Mouse (Mus musculus) layer of hippocampus, adult 11-12 months (tissue): ENCODE measurements around the gene Wrnip1.

Experiments
- DNase-seq: peaks from one replicate; pipeline ENCODE4 v3.0.0; 2022; ENCODE audit warnings: low spot score

The Wrnip1 gene

GRCm38 (mm10) chr13:32807624-32808023, 5.8 kb downstream of the Wrnip1 start:
- no peak for DNase-seq

DNA sequence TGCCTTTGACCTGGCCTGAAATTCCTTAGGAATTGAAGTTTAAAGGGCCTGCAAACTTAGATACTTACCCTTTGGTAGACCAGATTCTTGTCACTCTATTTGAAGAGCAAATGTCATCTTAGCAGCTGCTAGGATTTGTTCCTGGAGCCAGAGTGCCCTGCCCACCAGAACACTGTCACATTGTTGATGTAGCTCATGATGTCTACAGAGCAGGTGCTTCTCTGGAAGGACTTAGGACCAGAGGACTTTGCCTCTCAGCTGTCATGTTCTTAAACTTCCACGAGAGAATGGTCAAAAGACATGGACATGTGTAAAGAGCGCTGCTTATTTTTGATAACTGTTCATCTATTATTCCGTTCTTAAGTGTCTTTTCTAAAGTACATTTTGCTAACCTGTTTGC, 17.4 kb downstream of the Wrnip1 start:
- no peak for DNase-seq

- DNase-seq = no peak
These were observed 18.1 kb downstream of the Wrnip1 start for GRCm38 (mm10) chr13:32819926-32820325.

DNA sequence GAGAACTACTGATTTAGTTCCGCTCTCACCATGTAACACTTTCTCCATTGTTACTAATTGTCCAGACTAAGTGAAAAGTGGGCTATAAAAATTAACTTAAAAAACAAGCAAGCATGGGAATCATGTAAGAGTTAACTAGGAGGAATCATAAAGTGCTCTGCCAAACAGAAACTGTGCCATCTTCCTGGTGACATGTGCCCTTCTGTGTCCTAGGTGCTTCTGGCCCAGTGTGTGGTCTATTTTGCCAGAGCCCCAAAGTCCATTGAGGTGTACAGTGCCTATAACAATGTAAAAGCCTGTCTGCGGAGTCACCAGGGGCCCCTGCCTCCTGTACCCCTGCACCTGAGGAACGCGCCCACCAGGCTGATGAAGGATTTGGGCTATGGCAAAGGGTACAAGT, 19.8 kb downstream of the Wrnip1 start:
- DNase-seq = no peak

DNA sequence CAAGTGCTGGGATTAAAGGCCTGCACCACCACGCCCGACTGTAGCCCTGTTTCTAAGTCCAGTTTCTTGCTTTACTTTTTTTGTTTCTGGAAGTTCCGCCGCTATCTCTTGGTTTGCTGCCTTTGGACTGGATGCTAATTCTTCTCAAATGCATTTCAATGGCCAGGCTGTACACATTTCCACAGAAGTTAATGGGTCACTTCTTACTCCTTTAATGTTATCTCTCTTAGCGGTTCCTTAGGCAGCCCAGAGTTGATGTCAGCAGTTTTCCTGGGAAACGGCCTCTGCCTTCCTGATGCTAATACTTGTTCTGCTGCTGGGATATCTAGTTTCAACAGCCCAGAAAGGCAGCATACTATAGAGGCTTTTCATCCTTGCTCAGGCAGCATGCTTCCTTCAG, 21.3 kb downstream of the Wrnip1 start:
- no peak for DNase-seq

DNA sequence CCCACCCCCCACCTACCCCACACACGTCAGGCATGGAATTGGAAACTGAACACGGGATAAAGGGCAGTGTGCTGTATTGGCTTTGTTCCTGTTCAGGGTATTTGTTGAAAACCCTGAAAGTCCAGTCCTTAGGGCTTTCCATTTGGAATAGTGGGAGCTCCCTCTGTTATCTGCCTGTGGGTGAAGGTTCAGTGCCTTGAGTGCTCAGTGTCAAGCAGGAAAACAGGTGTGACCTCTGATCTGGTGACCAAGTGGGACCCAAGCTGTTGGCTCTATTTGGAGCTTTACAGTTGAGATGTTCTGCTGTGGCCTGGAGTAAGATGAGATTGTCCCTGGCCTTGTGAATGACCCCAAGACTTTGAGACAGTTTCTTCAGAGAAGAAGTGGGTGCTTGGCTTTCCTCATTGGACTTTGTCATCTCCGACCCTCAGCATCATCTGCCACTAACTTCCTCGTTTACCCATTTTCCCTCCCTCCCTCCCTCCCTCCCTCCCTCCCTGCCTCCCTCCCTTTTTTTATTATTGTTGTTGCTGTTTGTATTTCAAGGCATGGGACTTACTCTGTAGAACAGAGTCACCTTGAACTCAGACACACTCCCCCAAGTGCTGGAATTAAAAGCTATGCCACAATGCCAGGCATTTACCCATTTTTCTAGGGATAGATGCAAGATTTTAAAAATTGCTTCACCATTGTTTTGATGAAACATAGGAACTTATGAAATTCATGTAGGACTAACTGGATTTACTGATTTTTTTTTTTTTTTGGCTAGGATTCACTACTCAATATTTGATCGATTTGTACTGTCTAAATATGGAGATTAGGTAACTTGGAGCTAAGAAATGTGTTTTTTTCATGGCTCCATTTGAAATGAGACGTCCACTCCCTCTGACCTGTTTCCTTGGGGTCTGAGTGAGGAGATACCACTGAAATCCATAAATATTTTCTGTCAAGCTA, 22.8 kb downstream of the Wrnip1 start:
- no peak for DNase-seq

DNA sequence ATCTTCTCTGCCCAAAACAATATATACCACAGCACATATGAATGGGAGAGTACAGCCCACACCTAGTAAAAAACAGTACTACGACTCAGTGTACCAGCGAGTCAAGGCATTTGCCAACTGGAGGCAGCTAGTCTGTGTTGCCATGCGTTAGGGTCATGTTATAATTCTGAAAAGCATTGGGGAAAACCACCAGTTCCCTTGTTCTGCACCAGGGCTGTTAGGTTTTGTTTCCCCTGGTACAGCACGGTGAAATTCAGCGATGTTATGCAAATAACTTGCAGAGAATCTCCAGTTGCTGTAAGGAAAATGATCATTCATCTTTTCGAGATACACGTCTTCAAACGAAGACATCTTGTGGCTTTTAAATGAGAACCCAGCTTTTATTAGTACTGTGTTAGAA, 23.7 kb downstream of the Wrnip1 start:
- no peak for DNase-seq

- no peak for DNase-seq
These were observed 25.4 kb downstream of the Wrnip1 start for GRCm38 (mm10) chr13:32827111-32827822.

- DNase-seq = peak; percentile 77
These were observed 26.1 kb downstream of the Wrnip1 start for GRCm38 (mm10) chr13:32827951-32828350.

GRCm38 (mm10) chr13:32828886-32829285, 27.0 kb downstream of the Wrnip1 start:
- DNase-seq = no peak

- no peak for DNase-seq
These were observed 29.9 kb downstream of the Wrnip1 start for GRCm38 (mm10) chr13:32831505-32832273.

GRCm38 (mm10) chr13:32832776-32833175, 30.9 kb downstream of the Wrnip1 start:
- no peak for DNase-seq

GRCm38 (mm10) chr13:32833237-32833636, 31.4 kb downstream of the Wrnip1 start:
- no peak for DNase-seq

DNA sequence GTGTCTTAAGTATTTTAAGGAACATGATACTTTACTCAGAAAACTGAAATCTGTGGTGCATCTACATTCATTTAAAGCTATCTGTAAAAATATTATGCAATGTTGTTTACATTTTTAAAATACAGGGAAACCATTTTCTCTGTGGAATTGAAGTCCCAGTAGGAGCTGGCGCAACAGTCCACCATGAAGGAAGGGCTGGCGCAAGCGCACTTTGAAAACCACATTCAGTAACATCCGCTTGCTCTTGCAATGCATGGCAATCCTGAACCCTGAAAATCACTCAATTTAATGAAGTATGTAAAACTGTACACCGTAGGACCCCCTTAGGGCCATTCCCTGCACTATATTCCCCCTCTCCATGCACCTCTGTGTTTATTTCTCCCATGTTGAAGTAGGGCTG, 32.7 kb downstream of the Wrnip1 start:
- no peak for DNase-seq

DNA sequence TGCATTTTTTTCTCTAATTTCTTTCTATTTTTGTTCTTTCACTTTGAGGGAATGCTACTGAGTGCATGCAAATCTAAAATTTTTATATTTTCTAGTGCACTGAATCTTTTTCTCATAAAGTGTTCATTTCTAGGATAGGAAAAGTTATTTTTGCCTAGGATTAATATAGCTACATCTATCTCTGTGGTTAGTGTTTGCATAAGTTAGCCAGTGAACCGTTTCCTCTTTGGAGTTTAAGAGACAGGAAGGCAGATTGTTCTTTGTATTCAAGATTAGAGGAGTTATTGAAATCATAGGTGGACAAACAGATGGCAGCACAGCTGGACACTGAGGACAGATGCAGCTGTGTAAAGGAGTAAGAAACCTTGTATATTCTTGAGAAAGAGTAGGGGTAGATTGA, 37.5 kb downstream of the Wrnip1 start:
- DNase-seq = no peak

DNA sequence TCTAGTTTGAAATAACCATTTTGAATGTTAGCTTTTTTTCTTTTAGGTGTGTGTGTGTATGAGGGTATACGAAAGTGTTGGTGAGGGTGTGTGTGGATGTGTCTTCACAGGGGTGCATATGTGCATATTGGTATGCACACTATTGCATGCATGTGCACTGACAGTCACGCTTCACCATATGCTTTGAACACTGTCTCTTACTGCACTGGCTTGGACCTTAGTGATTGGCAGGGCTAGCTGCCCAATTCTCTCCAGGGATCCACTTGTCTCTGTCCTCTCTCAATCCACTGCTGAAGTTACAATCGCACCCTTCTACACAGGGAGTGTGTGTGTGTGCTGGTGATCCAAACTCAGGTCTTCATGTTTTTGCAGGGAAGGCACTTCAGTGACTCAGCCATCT, 39.5 kb downstream of the Wrnip1 start:
- no peak for DNase-seq

DNA sequence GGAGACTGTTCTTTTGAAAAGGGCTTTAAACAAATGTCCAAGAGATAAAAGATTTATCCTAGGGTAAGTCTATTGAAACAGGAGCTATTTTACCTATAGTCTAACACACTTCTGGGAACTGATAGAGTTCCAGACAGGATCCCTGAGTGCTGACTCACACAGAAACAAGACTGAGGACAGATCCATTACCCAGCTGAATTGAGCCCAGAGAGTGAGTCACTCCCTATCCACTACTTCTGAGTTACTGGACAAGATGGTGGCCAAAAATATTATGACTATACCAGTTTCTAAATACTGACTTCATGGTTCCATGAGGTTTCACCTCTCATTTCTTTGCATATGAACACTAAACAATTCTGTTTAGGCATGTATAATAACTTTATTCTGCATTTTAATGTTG, 44.4 kb downstream of the Wrnip1 start:
- no peak for DNase-seq

- no peak for DNase-seq
These were observed 47.3 kb downstream of the Wrnip1 start for GRCm38 (mm10) chr13:32849092-32849491.

GRCm38 (mm10) chr13:32849531-32850123, 47.8 kb downstream of the Wrnip1 start:
- DNase-seq = no peak

DNA sequence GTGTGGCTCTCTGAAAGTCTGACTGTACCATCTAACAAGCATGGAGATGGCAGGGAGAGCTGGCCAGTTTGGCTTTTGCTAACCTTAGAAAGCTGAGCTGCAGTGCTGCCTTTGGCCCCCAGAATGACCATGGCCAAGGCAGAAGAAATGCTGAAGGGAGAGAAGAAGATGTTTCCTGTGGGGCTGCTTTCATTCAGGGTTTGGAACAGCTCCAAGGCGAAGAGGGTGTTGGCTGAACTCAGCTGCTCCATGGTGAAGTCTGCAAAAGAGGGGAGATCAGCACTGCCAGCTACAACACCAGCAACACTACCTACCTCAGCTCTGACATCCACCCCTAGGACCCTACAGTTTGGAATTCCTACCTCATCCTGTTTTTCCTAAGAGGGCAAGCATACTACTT, 48.3 kb downstream of the Wrnip1 start:
- no peak for DNase-seq

DNA sequence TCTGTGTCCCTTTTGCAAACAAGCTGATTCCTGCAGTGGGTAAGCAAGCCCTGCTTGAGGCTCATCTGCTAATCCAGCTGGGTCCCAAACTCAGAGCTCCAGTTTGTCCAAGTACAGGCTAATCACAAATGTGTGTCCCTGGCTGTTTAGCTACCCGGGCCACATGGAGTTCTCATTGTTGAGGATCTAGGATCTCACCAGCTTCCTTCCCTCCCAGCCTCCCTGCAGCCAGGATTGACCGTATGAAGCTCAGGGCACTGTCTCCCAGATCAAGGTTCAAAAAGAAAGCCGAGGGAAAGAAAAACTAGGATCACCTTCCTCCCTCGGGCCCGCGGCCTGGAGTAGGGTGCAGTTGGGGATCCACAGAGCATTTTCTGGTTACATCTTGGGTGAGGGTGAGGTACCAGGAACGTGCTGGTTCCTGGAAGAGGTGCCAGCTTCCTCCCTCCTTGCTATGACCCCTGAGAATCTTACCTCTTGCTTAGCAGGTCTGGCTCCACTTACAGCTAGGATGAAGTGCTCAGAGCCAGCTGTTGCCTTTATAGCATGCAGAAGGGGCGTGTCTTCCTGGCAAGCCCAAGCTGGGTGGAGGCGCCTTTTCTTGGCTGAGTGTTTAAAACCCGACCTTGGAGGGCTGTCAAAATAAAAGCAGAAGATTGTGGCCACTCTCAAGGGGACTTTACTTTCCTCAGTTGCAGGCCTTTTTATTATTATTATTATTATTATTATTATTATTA, 49.0 kb downstream of the Wrnip1 start, which contains the start of gene Serpinb1a:
Gene Serpinb1a, minus strand, starts transcription at position 518 of the 737 bp plus-strand sequence.
- no peak for DNase-seq
